Mouse (Mus musculus) MEL (cell line): ENCODE data around the gene Slc16a14.

Source experiments
- ELF1 ChIP-seq: IDR thresholded peaks from 2 replicates; pipeline ENCODE4 v1.6.1; 2014; ENCODE audit warnings: low read depth, mild to moderate bottlenecking, inconsistent platforms, low read length, improper control_type of control experiment, moderate library complexity
- MAZ ChIP-seq: IDR thresholded peaks from 2 replicates; pipeline ENCODE4 v1.6.1; 2012; ENCODE audit warnings: low read depth, mild to moderate bottlenecking, inconsistent platforms, low read length, improper control_type of control experiment

GRCm38 (mm10) chr1:84883889-84884288 lies 51.0 kb downstream of the Slc16a14 start:
- TF ChIP-seq MAZ (no peak), ELF1 (no peak)
